Mouse (Mus musculus) limb, embryonic 14.5 days (tissue): ENCODE measurements at regions not wholly inside any gene's neighbourhood (a gene's known extent, or its start where the extent isn't known, plus 50 kb on each side); places are given as distances from the start of the nearest gene placed in this dataset.

Source experiments
- ATAC-seq: fragments of 200-750 bp; cut with Nextera tagmentation; 2 replicates; pipeline ENCODE4 v1.8.0; 2017; ENCODE audit warnings: low read depth, moderate number of reproducible peaks, moderate TSS enrichment; ENCODE audit not compliant: low FRiP score
- DNase-seq: peaks from one replicate; pipeline ENCODE4 v3.0.0-alpha.2; 2015; ENCODE audit warnings: low spot score
- H3K27ac ChIP-seq: fragments of 300-500 bp; sonication (generic); replicated peaks from 2 replicates; pipeline ENCODE4 v1.5.1; 2014; ENCODE audit warnings: low read depth, mild to moderate bottlenecking, low read length, moderate library complexity, mixed read lengths
- H3K27me3 ChIP-seq: fragments of 300-500 bp; sonication (generic); 2 replicates; pipeline ENCODE4 v1.6.1; 2014; ENCODE audit warnings: low read length, mixed read lengths; ENCODE audit not compliant: control insufficient read depth, insufficient read depth
- H3K36me3 ChIP-seq: fragments of 300-500 bp; sonication (generic); 2 replicates; pipeline ENCODE4 v1.6.1; 2014; ENCODE audit warnings: mild to moderate bottlenecking, low read length, moderate library complexity, mixed read lengths; ENCODE audit not compliant: control insufficient read depth, insufficient read depth
- H3K4me1 ChIP-seq: fragments of 300-500 bp; sonication (generic); 2 replicates; pipeline ENCODE4 v1.6.1; 2014; ENCODE audit warnings: antibody characterized with exemption, low read length, mixed read lengths; ENCODE audit not compliant: control insufficient read depth, insufficient read depth
- H3K4me2 ChIP-seq: fragments of 300-500 bp; sonication (generic); replicated peaks from 2 replicates; pipeline ENCODE4 v1.6.1; 2014; ENCODE audit warnings: low read depth, mild to moderate bottlenecking, low read length, moderate library complexity; ENCODE audit not compliant: severe bottlenecking
- H3K4me3 ChIP-seq: fragments of 300-500 bp; sonication (generic); replicated peaks from 2 replicates; pipeline ENCODE4 v1.5.1; 2014; ENCODE audit warnings: low read length
- H3K9ac ChIP-seq: fragments of 300-500 bp; sonication (generic); 2 replicates; pipeline ENCODE4 v1.6.1; 2014; ENCODE audit warnings: mild to moderate bottlenecking, low read depth, low read length, moderate library complexity; ENCODE audit not compliant: severe bottlenecking
- H3K9me3 ChIP-seq: fragments of 300-500 bp; sonication (generic); 2 replicates; pipeline ENCODE4 v1.6.1; 2016; ENCODE audit warnings: low read length; ENCODE audit not compliant: control insufficient read depth
- POLR2A ChIP-seq: fragments of 200-500 bp; IDR thresholded peaks from 2 replicates; pipeline ENCODE4 v1.8.0; 2012; ENCODE audit warnings: inconsistent platforms, mild to moderate bottlenecking, moderate library complexity, borderline replicate concordance; ENCODE audit not compliant: insufficient read depth, insufficient read length; ENCODE audit errors: extremely low read depth
- WGBS: fragments of 180-500 bp; shearing (Covaris S2); extraction: QIAGEN DNeasy Blood & Tissue Kit; methylation state at CpG from one replicate; pipeline ENCODE4 v1.1.7; 2014; 5-methylcytosine and 5-hydroxymethylcytosine counted together

GRCm38 (mm10) chr6:104108386-104108785 is 384.2 kb upstream of the Cntn6 start:
- WGBS: 77% methylated on average over 5 of the region's 5 CpGs
- DNase-seq (no peak), ATAC-seq (no peak)
- H3K4me1 ChIP-seq: no peaks in the 10 kb centered on the region
- no peaks in the 10 kb centered on the region for H3K27me3 ChIP-seq
- H3K27ac ChIP-seq: no peak overlapping the region
- no peaks in the 10 kb centered on the region for H3K36me3 ChIP-seq
- no peaks in the 10 kb centered on the region for H3K9me3 ChIP-seq
- H3K9ac ChIP-seq: no peak overlapping the region
- no peak overlapping the region for H3K4me3 ChIP-seq
- TF ChIP-seq POLR2A: no peak
- no peak overlapping the region for H3K4me2 ChIP-seq
